Mouse (Mus musculus) brain, embryonic 14.5 days (tissue): Measurements from ENCODE around the gene Smim27.

Experiments
- CTCF ChIP-seq: fragments of 200-500 bp; IDR thresholded peaks from 2 replicates; pipeline ENCODE4 v1.5.1; 2012; ENCODE audit warnings: inconsistent platforms, mild to moderate bottlenecking, moderate library complexity, borderline replicate concordance; ENCODE audit not compliant: insufficient read depth, insufficient read length; ENCODE audit errors: extremely low read depth
- POLR2A ChIP-seq: fragments of 200-500 bp; IDR thresholded peaks from 2 replicates; pipeline ENCODE4 v1.6.1; 2012; ENCODE audit warnings: mild to moderate bottlenecking, inconsistent platforms, borderline replicate concordance; ENCODE audit not compliant: poor library complexity, insufficient read depth, insufficient read length, severe bottlenecking; ENCODE audit errors: extremely low read depth

GRCm38 (mm10) chr4:40244035-40244434 is 25.3 kb upstream of the Smim27 start:
- TF ChIP-seq CTCF: no peak
- TF ChIP-seq POLR2A: no peak
